Mouse (Mus musculus): Measurements from ENCODE around the gene Rhebl1. TPM values are rescaled to one million over a fixed set of nuclear protein-coding genes. Genes with fewer than 3 reads are reported as not detected.

Rhebl1 gene
- total and polyA plus RNA-seq, 3 experiments = 10.1 to 16.6 TPM; not detected in 1

DNA sequence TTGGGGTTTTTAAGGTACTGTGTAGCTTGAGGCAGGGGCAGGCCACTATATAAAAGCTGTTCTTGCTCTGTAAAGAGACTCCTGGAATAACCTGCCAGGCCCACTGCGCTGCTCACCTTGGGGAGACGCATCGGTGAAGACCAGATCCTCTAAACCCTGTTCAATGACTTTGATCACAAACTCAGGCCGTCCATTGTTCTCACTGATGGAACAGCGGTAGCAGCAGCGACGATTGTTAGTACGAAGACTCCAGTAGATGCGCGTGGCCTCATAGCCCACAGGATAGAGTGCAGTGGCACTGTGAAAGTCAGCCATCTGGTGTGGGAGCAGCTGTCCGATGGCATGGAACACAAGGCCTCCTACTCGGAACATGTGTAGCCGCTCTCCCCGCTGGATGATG, 55.2 kb downstream of the Rhebl1 start:
- H3K4me1 ChIP-seq (ENCODE audit: control insufficient read depth in 1 of 2, insufficient read depth in 2 of 2, low read length in 2 of 2) = no peaks in the 10 kb centered on the region
- no peak for DNase-seq (ENCODE audit: low read depth, low spot score)
- peaks cover 0 to 16% of the 10 kb centered on the region in 2 experiments; a peak in 2 of 4 replicates for H3K36me3 ChIP-seq (ENCODE audit: control insufficient read depth in 1 of 2, insufficient read depth in 2 of 2, low read length in 2 of 2)
- H3K9me3 ChIP-seq (replicated peaks; ENCODE audit: insufficient read depth, low read length) = no peaks in the 10 kb centered on the region
- no peak overlapping the region for H3K27ac ChIP-seq (ENCODE audit: control insufficient read depth, low read depth, low read length)
- no peaks in the 10 kb centered on the region for H3K79me2 ChIP-seq (ENCODE audit: control insufficient read depth, insufficient read depth, low read length, poor library complexity)
- H3K4me3 ChIP-seq (ENCODE audit: control insufficient read depth in 1 of 2, insufficient read depth in 1 of 2, low read depth in 2 of 2, low read length in 2 of 2) = no peak overlapping the region
- TF ChIP-seq POLR2AphosphoS5 (IDR thresholded peaks at IDR 0.05; ENCODE audit: borderline replicate concordance, low read depth, low read length) (peak; percentile 34; the same call in 1 of the 2 replicates), CTCF (IDR thresholded peaks at IDR 0.05 in 2 of 3, conservative IDR thresholded peaks at IDR 0.05 in 1 of 3; ENCODE audit: control insufficient read depth in 1 of 3, insufficient read depth in 1 of 3, low read depth in 2 of 3, low read length in 3 of 3, poor library complexity in 1 of 3, severe bottlenecking in 1 of 3) (no peak)
- H3K27me3 ChIP-seq (ENCODE audit: control insufficient read depth in 1 of 2, insufficient read depth in 2 of 2, low read length in 2 of 2) = no peaks in the 10 kb centered on the region
- no peak overlapping the region for H3K9ac ChIP-seq (ENCODE audit: control insufficient read depth, low read depth, low read length, poor library complexity, severe bottlenecking)

DNA sequence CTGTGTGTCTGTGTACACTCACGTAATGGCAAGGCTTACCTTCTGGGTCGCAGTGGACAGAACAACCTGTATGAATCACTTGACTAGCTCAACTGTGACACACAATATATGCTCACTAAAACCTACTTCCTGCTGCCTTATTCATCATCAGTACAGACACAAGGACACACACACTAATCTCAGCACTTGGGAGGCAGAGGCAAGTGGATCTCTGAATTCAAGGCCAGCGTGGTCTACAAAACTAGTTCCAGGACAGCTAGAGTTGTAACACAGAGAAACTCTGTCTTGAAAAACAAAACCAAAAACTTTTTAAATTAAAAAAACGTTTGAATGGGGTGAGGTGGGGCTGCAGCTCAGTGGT, 56.6 kb downstream of the Rhebl1 start:
- no peaks in the 10 kb centered on the region for H3K9me3 ChIP-seq (replicated peaks; ENCODE audit: insufficient read depth, low read length)
- H3K4me1 ChIP-seq (ENCODE audit: control insufficient read depth in 1 of 2, insufficient read depth in 2 of 2, low read length in 2 of 2) = peaks cover 2 to 5% of the 10 kb centered on the region in 2 experiments; a peak in 2 of 4 replicates
- no peak overlapping the region for H3K27ac ChIP-seq (ENCODE audit: control insufficient read depth, low read depth, low read length)
- no peak for TF ChIP-seq POLR2AphosphoS5 (IDR thresholded peaks at IDR 0.05; ENCODE audit: borderline replicate concordance, low read depth, low read length)
- no peak for TF ChIP-seq USF2 (IDR thresholded peaks at IDR 0.05; ENCODE audit: borderline replicate concordance in 1 of 2, insufficient read depth in 1 of 2, low read depth in 1 of 2, low read length in 2 of 2)
- no peak for TF ChIP-seq SIN3A (IDR thresholded peaks at IDR 0.05; ENCODE audit: low read length)
- H3K9ac ChIP-seq (ENCODE audit: control insufficient read depth, low read depth, low read length, poor library complexity, severe bottlenecking) = no peak overlapping the region
- H3K79me2 ChIP-seq (ENCODE audit: control insufficient read depth, insufficient read depth, low read length, poor library complexity) = no peaks in the 10 kb centered on the region
- no peak for DNase-seq (ENCODE audit: low read depth, low spot score)
- H3K36me3 ChIP-seq (ENCODE audit: control insufficient read depth in 1 of 2, insufficient read depth in 2 of 2, low read length in 2 of 2) = peaks cover 6 to 15% of the 10 kb centered on the region in 2 experiments
- H3K4me3 ChIP-seq (ENCODE audit: control insufficient read depth in 1 of 2, insufficient read depth in 1 of 2, low read depth in 2 of 2, low read length in 2 of 2) = no peak overlapping the region
- H3K27me3 ChIP-seq (ENCODE audit: control insufficient read depth in 1 of 2, insufficient read depth in 2 of 2, low read length in 2 of 2) = no peaks in the 10 kb centered on the region

DNA sequence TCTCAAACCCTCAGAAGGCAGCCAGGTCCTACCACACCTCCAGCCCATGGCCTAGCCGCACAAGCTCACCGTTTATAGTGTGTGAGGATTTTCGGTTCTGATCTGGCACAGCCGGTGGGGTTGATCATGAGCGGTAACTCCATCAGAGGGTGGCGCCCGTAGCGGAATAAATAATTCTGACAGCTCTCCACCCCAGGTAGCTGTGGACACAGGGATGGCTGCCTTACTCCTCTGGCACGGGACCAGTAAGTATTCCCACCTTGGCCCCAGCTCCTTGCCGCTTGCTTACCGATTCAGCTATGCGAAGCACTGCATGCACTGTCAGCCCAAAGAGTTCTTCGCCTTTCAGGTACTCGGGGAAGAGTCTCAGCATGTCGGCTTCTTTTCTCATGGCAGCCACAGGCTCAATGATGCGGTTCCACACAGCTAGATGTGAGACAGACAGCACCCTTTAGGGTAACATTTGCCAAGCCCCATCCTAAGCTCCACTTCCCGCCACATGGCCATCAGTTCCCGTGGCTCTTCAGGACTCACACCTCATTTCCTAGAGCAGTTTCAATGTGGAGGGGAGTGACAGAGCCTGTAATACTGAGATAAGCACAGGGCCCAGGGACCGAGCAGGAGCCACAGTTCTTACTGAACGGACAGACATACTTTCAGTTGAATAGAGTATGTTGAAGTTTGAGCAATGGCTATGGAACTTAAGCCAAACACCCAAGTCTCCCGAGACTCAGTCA, 57.2 kb downstream of the Rhebl1 start:
- Histone ChIP-seq H3K27me3 (ENCODE audit: control insufficient read depth in 1 of 2, insufficient read depth in 2 of 2, low read length in 2 of 2) (no peaks in the 10 kb centered on the region), H3K4me1 (ENCODE audit: control insufficient read depth in 1 of 2, insufficient read depth in 2 of 2, low read length in 2 of 2) (peaks cover 5 to 6% of the 10 kb centered on the region in 2 experiments; a peak in 2 of 4 replicates), H3K79me2 (ENCODE audit: control insufficient read depth, insufficient read depth, low read length, poor library complexity) (peaks cover under 1% of the 10 kb centered on the region; the same call in 1 of the 2 replicates), H3K9me3 (replicated peaks; ENCODE audit: insufficient read depth, low read length) (no peaks in the 10 kb centered on the region), H3K36me3 (ENCODE audit: control insufficient read depth in 1 of 2, insufficient read depth in 2 of 2, low read length in 2 of 2) (peaks cover 9 to 13% of the 10 kb centered on the region in 2 experiments), H3K9ac (ENCODE audit: control insufficient read depth, low read depth, low read length, poor library complexity, severe bottlenecking) (no peak overlapping the region), H3K4me3 (ENCODE audit: control insufficient read depth in 1 of 2, insufficient read depth in 1 of 2, low read depth in 2 of 2, low read length in 2 of 2) (no peak overlapping the region), H3K27ac (ENCODE audit: control insufficient read depth, low read depth, low read length) (no peak overlapping the region)
- no peak for DNase-seq (ENCODE audit: low read depth, low spot score)
- TF ChIP-seq MAFK (IDR thresholded peaks at IDR 0.05; ENCODE audit: borderline replicate concordance, low read depth, low read length) (no peak), TAL1 (IDR thresholded peaks at IDR 0.05; ENCODE audit: low read length) (peak; percentile 44)

DNA sequence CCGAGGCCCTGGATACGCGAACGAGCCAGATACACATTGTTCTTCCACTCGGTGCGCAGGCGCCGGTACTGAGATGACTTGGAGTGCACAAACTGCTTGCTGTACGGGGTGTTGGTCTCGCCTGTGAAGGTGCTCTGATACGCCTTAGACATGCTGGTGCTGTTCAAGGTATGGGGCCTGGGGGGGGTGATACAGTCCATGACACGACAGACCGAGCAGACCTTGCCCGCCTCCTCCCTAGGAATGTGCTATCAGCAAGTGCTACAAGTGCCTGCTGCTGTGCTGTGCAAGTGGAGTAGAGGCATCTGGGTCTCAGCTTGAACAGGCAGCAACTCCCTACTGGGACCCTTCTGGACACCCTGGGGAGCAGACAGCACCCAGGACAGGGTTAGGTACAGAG, 59.0 kb downstream of the Rhebl1 start:
- H3K4me1 ChIP-seq (ENCODE audit: control insufficient read depth in 1 of 2, insufficient read depth in 2 of 2, low read length in 2 of 2) = peaks cover 5 to 8% of the 10 kb centered on the region in 2 experiments; a peak in 3 of 4 replicates
- no peaks in the 10 kb centered on the region for H3K9me3 ChIP-seq (replicated peaks; ENCODE audit: insufficient read depth, low read length)
- H3K27ac ChIP-seq (ENCODE audit: control insufficient read depth, low read depth, low read length) = no peak overlapping the region
- peaks cover 10 to 13% of the 10 kb centered on the region in 2 experiments for H3K36me3 ChIP-seq (ENCODE audit: control insufficient read depth in 1 of 2, insufficient read depth in 2 of 2, low read length in 2 of 2)
- no peaks in the 10 kb centered on the region for H3K27me3 ChIP-seq (ENCODE audit: control insufficient read depth in 1 of 2, insufficient read depth in 2 of 2, low read length in 2 of 2)
- no peak for DNase-seq (ENCODE audit: low read depth, low spot score)
- TF ChIP-seq KAT2A (conservative IDR thresholded peaks at IDR 0.05; ENCODE audit: low read depth, low read length) = no peak
- no peak for TF ChIP-seq ELF1 (IDR thresholded peaks at IDR 0.05; ENCODE audit: low read depth, low read length)
- no peak for TF ChIP-seq USF2 (IDR thresholded peaks at IDR 0.05; ENCODE audit: borderline replicate concordance in 1 of 2, insufficient read depth in 1 of 2, low read depth in 1 of 2, low read length in 2 of 2)
- no peak for TF ChIP-seq UBTF (IDR thresholded peaks at IDR 0.05; ENCODE audit: borderline replicate concordance, insufficient read depth, low read depth, low read length)
- TF ChIP-seq TCF12 (IDR thresholded peaks at IDR 0.05; ENCODE audit: low read depth, low read length) = no peak
- TF ChIP-seq MAX (IDR thresholded peaks at IDR 0.05; ENCODE audit: low read length) = no peak
- no peak for TF ChIP-seq CTCF (IDR thresholded peaks at IDR 0.05 in 2 of 3, conservative IDR thresholded peaks at IDR 0.05 in 1 of 3; ENCODE audit: control insufficient read depth in 1 of 3, insufficient read depth in 1 of 3, low read depth in 2 of 3, low read length in 3 of 3, poor library complexity in 1 of 3, severe bottlenecking in 1 of 3)
- TF ChIP-seq MYB (IDR thresholded peaks at IDR 0.05; ENCODE audit: low read depth, low read length) = no peak
- TF ChIP-seq ETS1 (IDR thresholded peaks at IDR 0.05; ENCODE audit: low read depth, low read length) = no peak
- no peak for TF ChIP-seq POLR2AphosphoS2 (IDR thresholded peaks at IDR 0.05; ENCODE audit: low read length)
- no peak overlapping the region for H3K4me3 ChIP-seq (ENCODE audit: control insufficient read depth in 1 of 2, insufficient read depth in 1 of 2, low read depth in 2 of 2, low read length in 2 of 2)
- no peak overlapping the region for H3K9ac ChIP-seq (ENCODE audit: control insufficient read depth, low read depth, low read length, poor library complexity, severe bottlenecking)
- H3K79me2 ChIP-seq (ENCODE audit: control insufficient read depth, insufficient read depth, low read length, poor library complexity) = peaks cover 4% of the 10 kb centered on the region; the same call in 1 of the 2 replicates
